Mouse (Mus musculus) bone marrow, adult 2 months (tissue): Measurements from ENCODE around the gene Cpm.

Source experiments
- CTCF ChIP-seq: fragments of 200-500 bp; IDR thresholded peaks from 2 replicates; pipeline ENCODE4 v1.5.1; 2011; ENCODE audit warnings: low read length, control low read depth; ENCODE audit not compliant: control insufficient read depth, insufficient read depth
- POLR2A ChIP-seq: fragments of 200-500 bp; IDR thresholded peaks from 2 replicates; pipeline ENCODE4 v1.6.1; 2011; ENCODE audit warnings: low read depth, mild to moderate bottlenecking, control low read depth, low read length, borderline replicate concordance; ENCODE audit not compliant: control insufficient read depth

DNA sequence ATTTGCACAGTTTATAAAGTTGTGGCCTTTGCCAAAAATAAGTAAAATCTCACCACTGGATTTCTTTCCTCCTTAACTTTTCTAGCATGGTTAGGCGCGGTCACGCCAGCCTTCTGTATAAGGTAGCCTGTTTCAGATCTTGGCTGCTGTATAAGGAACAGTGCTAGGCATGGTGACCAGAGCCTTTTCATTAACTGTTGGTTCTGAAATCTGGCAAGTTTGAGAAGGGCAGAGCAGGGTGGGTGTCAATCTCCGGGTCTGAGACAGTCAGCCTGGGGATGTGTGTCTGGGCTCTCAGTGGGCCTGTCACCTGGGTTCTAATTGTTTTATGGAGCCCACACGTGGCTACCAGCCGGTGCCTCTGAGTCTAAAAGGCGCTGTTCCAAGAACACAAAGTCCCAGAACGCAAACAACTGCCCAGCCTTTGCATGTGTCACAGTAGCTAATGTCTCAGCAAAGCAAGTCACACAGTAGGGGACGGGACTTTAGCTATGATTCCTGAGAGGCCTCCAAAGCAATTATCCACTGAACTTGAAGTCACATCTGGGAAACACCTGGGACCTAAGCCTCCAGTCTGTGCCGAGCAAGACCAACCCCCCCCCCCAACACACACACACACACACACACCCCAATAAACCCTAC, 40.3 kb downstream of the Cpm start:
- TF ChIP-seq CTCF (no peak), POLR2A (no peak)
